ENCODE assay signal across 29 mouse cellular contexts in the genomic region with DNA sequence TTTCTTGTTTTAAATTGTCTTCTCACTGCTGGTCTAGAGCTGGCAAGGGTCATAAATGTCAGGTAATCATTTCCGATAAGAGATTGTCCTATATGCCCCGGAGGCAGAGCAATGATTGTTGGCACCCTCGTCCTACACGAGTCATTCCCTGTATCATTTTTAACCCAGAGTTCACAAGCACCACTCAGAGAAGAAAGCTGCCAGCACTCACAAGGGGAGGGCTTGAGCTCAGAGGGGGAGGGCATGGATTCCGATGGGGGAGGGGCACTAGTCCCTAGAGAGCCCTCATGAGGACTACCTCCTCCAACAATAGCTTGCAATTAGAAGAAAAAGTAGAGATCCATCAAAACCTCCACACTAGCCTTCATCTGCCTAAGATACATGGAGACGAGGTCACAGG.
DNase-seq lines count a peak whose midpoint lies in the region; ATAC-seq lines count a peak whose summit lies in the region.
"Had no signal": no experiment of that assay in that cellular context is flagged by ENCODE, and none has a peak within 500 bp of the region (broad histone marks: within the 10 kb centered on the region; RNA-seq: fewer than 3 reads in every experiment).

No protein-coding gene starts in this region.

- H3K9ac ChIP-seq in heart, embryonic 15.5 days = no peak overlapping the region
- H3K9ac ChIP-seq in midbrain, embryonic 11.5 days (ENCODE audit: low read length) = no peak overlapping the region
- H3K9ac ChIP-seq in midbrain, embryonic 13.5 days (replicated peaks) = no peak overlapping the region
- H3K9ac ChIP-seq: embryonic facial prominence, embryonic 13.5 days; forebrain, embryonic 12.5 days; forebrain, embryonic 15.5 days; hindbrain, embryonic 14.5 days had no signal

- 39% methylated on average over 6 of the region's 6 CpGs for WGBS in heart, embryonic 15.5 days
- 82% methylated on average over 6 of the region's 6 CpGs for WGBS in midbrain, embryonic 11.5 days
- WGBS in midbrain, embryonic 13.5 days = 67% methylated on average over 6 of the region's 6 CpGs

- no peak for ATAC-seq in heart, embryonic 15.5 days (replicated peaks; ENCODE audit: insufficient number of reproducible peaks, insufficient read depth, low FRiP score, low read depth)
- no peak for ATAC-seq in midbrain, embryonic 11.5 days (ENCODE audit: low FRiP score)
- ATAC-seq in midbrain, embryonic 13.5 days = no peak
- ATAC-seq: forebrain, embryonic 15.5 days; hindbrain, postnatal 0 days; inflammation-experienced regulatory T-cells, adult 6 months; intestine, embryonic 16.5 days had no signal

- no peak overlapping the region for H3K4me3 ChIP-seq in heart, embryonic 15.5 days
- H3K4me3 ChIP-seq in midbrain, embryonic 11.5 days (ENCODE audit: low read depth, low read length) = no peak overlapping the region
- H3K4me3 ChIP-seq in midbrain, embryonic 13.5 days (replicated peaks) = no peak overlapping the region
- H3K4me3 ChIP-seq: embryonic facial prominence, embryonic 13.5 days; erythroblast, embryonic 14.5 days; forebrain, embryonic 12.5 days; forebrain, embryonic 15.5 days had no signal

- H3K27me3 ChIP-seq in heart, embryonic 15.5 days = no peaks in the 10 kb centered on the region
- no peaks in the 10 kb centered on the region for H3K27me3 ChIP-seq in midbrain, embryonic 11.5 days (ENCODE audit: control insufficient read depth, insufficient read depth, low read length)
- H3K27me3 ChIP-seq in midbrain, embryonic 13.5 days = no peaks in the 10 kb centered on the region
- H3K27me3 ChIP-seq: CH12.LX; embryonic facial prominence, embryonic 13.5 days; forebrain, embryonic 12.5 days; forebrain, embryonic 15.5 days had no signal

- intact Hi-C loops in heart, postnatal 25 days (cut with DNase I) = no loop called here
- intact Hi-C loops in heart, postnatal 36 days (cut with DNase I) = no loop called here
- intact Hi-C loops in heart, postnatal 10 days (cut with DNase I) = no loop called here

- peak overlapping the region; percentile 41 for H3K27ac ChIP-seq in heart, embryonic 15.5 days
- H3K27ac ChIP-seq in midbrain, embryonic 11.5 days (ENCODE audit: low read depth, low read length) = no peak overlapping the region
- no peak overlapping the region for H3K27ac ChIP-seq in midbrain, embryonic 13.5 days
- H3K27ac ChIP-seq: embryonic facial prominence, embryonic 13.5 days; forebrain, embryonic 12.5 days; forebrain, embryonic 15.5 days; hindbrain, embryonic 14.5 days had no signal

- H3K9me3 ChIP-seq in heart, embryonic 15.5 days (replicated peaks) = no peaks in the 10 kb centered on the region
- H3K9me3 ChIP-seq in midbrain, embryonic 11.5 days (ENCODE audit: control insufficient read depth, low read length) = no peaks in the 10 kb centered on the region
- H3K9me3 ChIP-seq in midbrain, embryonic 13.5 days = peaks cover 1% of the 10 kb centered on the region; the same call in 1 of the 2 replicates
- H3K9me3 ChIP-seq: forebrain, embryonic 15.5 days; G1E had no signal

- no peaks in the 10 kb centered on the region for H3K36me3 ChIP-seq in heart, embryonic 15.5 days
- no peaks in the 10 kb centered on the region for H3K36me3 ChIP-seq in midbrain, embryonic 11.5 days (ENCODE audit: control insufficient read depth, insufficient read depth, low read length)
- H3K36me3 ChIP-seq in midbrain, embryonic 13.5 days = 0 out of 2 replicates have a peak, but pooled peaks cover under 1% of the 10 kb centered on the region
- H3K36me3 ChIP-seq: forebrain, embryonic 12.5 days; forebrain, embryonic 15.5 days; G1E had no signal

- 0 out of 2 replicates have a peak overlapping the region, but pooled peaks have one; percentile 6 for H3K4me2 ChIP-seq in heart, embryonic 15.5 days
- no peak overlapping the region for H3K4me2 ChIP-seq in midbrain, embryonic 11.5 days
- no peak overlapping the region for H3K4me2 ChIP-seq in midbrain, embryonic 13.5 days (replicated peaks)
- H3K4me2 ChIP-seq: embryonic facial prominence, embryonic 13.5 days; forebrain, embryonic 12.5 days; forebrain, embryonic 15.5 days; hindbrain, embryonic 14.5 days had no signal

- H3K4me1 ChIP-seq in heart, embryonic 15.5 days (replicated peaks) = peaks cover 19% of the 10 kb centered on the region
- H3K4me1 ChIP-seq in midbrain, embryonic 11.5 days (ENCODE audit: control insufficient read depth, insufficient read depth, low read length) = no peaks in the 10 kb centered on the region
- H3K4me1 ChIP-seq in midbrain, embryonic 13.5 days (replicated peaks) = peaks cover 25% of the 10 kb centered on the region
- H3K4me1 ChIP-seq: forebrain, embryonic 12.5 days; forebrain, embryonic 15.5 days had no signal

- peak; percentile 59 for DNase-seq in heart, adult 11 months
- no peak for DNase-seq in heart, postnatal 25 days (ENCODE audit: low spot score)
- DNase-seq in heart, postnatal 36 days = no peak
- DNase-seq in heart, postnatal 10 days = peak; percentile 24 to 32
- no peak for DNase-seq in heart, adult 18-20 months
- DNase-seq in midbrain, embryonic 11.5 days (ENCODE audit: low spot score, missing footprints) = peak; percentile 75
- DNase-seq: adrenal gland, adult 2 months; adrenal gland, postnatal 14 days; B cell, adult 2 months; cerebellum, adult 11 months; cerebellum, adult 2 months; cerebellum, adult 9-11 months; cerebellum, postnatal 25 days; gastrocnemius, postnatal 25 days; heart, postnatal 14 days; kidney, adult 18-20 months; kidney, adult 9 months had no signal

Comparison
In these comparisons a context has a peak if more than half of its experiments do, and no peak if none do; other contexts are left out.
1. DNase-seq: peak in heart, adult 11 months (single experiment), heart, postnatal 10 days (2 of 2) and midbrain, embryonic 11.5 days (single experiment); none in heart, postnatal 25 days (single experiment), heart, postnatal 36 days (0 of 2) and heart, adult 18-20 months (0 of 2).